Mouse (Mus musculus): ENCODE measurements around the gene Chrnb2.
"Not testable (repeated sequence)": the region's sequence is repeated elsewhere in the genome, so short reads cannot be mapped to it uniquely, and the experiment has no call there.

Chrnb2 gene

DNA sequence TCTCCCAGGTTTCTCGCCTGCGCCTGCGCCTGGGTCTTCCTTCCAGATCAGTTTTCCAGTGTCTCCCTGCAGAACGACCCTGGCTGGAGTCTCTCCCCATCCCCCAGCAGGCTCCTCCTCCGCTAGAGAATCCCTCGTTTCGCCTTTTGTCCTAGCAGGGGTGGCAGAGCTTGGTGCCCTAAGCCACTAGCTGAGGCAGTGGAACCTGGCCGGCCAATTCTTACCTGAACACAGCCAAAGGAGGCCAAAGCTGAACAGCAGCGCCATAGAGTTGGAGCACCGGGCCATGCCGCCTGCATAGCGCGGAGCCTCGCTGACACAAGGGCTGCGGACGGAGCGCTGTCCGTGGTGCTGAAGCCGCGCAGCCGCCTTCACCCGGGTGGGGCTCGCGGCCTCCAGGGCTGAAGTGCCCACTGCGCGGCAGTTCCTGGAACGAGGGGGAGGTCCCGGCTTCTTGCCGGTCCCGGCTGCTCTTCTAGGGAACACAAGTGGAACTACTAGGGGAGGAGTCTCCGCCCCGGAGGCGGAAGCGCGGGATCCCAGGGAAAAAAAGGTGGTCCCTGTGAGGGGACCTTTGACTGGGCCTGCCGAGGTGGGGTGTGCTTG, at the start of gene Chrnb2:
Gene Chrnb2, minus strand, starts transcription at position 514 of the 606 bp plus-strand sequence.
- DNase-seq (ENCODE audit: low read depth), result peak; percentile 67

- no peak for DNase-seq (ENCODE audit: low read depth)
Measured at GRCm38 (mm10) chr3:89814051-89814450, 49.6 kb upstream of the Chrnb2 start.

- no peak for DNase-seq (ENCODE audit: low read depth)
Measured at GRCm38 (mm10) chr3:89812166-89812565, 47.7 kb upstream of the Chrnb2 start.

- DNase-seq (ENCODE audit: low read depth), result no peak
Measured at GRCm38 (mm10) chr3:89810841-89811240, 46.4 kb upstream of the Chrnb2 start.

- DNase-seq (ENCODE audit: low read depth), result no peak
Measured at GRCm38 (mm10) chr3:89808638-89809037, 44.2 kb upstream of the Chrnb2 start.

GRCm38 (mm10) chr3:89807881-89808280, 43.4 kb upstream of the Chrnb2 start:
- DNase-seq (ENCODE audit: low read depth), result no peak

- no peak for DNase-seq (ENCODE audit: low read depth)
Measured at GRCm38 (mm10) chr3:89807171-89807570, 42.7 kb upstream of the Chrnb2 start.

GRCm38 (mm10) chr3:89806751-89807150, 42.3 kb upstream of the Chrnb2 start:
- no peak for DNase-seq (ENCODE audit: low read depth)

DNA sequence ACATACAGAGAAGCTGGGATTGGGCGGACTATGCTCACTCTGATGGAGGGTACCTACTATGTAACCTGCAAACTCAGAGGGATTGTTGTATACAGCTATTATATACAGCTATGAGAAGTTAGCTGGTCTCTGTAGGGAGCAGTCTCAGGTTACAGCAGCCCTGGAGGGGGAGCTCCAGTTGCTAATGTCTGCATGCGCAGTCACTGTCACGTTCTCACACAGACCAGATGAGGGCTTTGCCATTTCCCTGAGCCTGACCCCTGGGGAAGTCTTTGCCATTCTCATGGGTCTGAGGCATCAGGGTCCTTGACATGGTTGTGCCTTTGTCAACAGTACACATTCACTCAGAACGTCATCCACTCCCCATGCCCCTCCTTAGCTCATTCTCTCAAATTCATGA, 40.7 kb upstream of the Chrnb2 start:
- no peak for DNase-seq (ENCODE audit: low read depth)

DNA sequence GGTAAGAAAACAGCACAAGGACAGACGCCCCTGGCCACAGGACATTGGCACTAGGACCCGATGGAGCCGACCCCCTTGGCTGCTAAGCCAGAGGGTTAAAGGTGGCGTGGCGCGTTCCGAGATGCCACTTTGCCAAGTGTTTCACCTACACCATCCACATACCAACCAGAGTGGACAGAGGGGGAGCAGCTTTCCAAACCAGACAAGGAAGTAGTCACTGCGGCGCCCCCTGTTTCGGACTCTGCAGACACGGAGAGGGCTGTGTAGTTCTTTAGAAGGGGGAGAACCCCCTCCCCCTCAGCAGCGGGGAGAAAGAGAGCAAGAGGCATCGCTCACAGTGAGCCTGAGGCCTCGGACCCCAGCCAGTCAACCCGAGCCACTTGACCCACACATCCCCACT, 38.4 kb upstream of the Chrnb2 start:
- no peak for DNase-seq (ENCODE audit: low read depth)

DNA sequence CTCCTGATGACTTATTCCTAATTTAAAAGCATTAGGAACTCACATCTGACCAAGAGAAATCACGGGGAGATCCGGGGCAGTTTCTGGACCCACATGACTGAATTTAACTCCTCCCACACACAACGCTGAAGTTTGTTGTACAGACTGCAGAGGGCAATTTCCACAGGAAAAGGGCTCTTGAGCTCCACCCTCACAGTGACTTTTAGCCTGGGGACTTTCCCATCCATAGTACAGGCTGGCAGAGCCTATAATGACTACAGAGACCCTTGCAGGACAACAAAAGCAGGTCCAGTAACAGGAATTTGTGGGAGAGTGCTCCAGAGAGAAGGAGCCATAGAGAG, 37.0 kb upstream of the Chrnb2 start:
- no peak for DNase-seq (ENCODE audit: low read depth)

DNA sequence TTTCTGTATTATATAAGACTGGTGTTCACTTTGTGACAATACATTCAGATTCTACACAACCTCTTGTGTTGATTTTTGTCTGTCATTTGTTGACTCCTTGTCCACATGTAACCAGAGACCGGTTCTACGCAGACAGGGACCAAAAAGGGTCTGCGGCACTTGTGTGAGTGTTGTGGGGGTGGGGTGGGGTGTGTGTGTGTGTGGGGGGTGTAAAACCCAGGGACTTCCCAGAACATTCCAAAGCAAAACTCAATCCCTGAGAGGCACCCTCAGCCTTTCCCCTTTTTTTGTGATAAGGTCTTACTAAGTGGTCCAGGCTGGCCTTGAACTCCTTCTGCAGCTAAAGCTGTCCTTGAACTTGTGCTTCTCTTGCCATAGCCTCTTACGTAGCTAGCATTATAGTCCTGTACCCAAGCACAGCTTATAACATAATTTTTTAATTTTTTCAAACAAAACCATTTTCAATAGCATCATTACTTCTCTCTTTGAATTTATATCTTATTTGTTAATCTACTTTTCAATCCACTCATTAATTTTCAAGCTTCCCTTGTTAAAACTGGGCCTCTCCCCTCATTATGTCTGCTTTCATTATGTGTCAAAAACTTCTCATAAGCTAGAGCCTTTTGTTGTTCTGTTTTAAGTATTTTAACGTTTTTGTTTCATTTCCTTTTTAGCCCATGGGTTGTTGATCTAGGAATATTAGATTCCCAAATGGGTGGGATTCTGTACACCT, 36.5 kb upstream of the Chrnb2 start:
- DNase-seq (ENCODE audit: low read depth), result no peak

GRCm38 (mm10) chr3:89800078-89800477, 35.6 kb upstream of the Chrnb2 start:
- not testable (repeated sequence) for DNase-seq (ENCODE audit: low read depth)

DNA sequence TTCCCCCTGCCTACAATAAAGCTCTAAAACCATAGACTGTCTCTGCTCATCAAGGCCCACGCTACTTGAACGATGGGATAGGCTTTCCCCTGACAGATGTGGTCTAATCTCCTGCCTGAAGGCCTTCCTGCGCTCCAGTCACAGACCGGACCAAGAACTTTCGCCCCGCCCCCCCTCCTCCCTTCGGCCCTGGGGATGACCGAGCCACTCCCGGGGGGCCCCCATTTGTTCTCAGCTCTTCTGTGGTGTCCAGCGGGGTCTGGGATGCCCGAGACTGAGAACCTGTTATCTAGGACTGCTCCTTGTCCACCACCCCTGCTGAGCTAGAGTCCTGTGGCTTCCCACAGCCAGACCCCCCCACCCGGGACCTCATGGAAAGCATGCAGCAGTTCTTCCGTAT, 35.0 kb upstream of the Chrnb2 start:
- no peak for DNase-seq (ENCODE audit: low read depth)

GRCm38 (mm10) chr3:89798518-89798917, 34.1 kb upstream of the Chrnb2 start:
- DNase-seq (ENCODE audit: low read depth), result no peak

DNA sequence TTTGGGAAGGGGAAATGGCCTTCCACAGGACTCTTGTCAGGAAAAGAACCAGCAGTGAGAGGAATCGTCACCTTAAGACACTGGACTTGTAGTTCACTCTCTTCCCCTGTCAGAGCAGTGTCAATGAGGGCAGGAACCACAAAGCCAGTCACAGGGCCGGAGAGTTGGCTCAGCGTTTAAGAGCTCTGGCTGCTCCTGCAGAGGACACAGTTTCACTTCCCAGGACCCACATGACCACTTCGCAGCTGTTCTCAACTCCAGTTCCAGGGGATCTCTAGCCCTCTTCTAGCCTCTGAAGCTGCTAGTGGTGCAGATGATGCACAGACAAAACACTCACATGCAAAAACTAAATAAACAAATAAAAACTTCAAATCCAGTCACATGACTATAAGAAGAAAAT, 31.9 kb upstream of the Chrnb2 start:
- no peak for DNase-seq (ENCODE audit: low read depth)

DNA sequence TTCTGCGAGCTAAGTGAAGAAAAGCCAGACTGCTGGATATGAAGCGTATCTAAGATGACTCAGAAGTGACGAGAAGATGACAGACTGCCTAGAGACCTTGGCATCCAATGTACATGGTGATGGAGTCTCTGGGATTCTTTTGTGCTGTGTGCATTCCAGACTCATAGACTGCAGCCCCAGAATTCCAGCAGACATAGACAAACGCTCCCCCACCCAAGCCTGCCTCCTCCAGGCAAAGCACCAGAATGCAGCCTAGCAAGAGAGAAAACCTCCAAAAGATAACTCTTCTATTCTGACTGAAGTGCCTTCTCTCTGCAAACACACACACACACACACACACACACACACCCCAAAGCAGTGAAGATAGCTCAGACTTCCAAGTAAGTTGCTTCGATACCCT, 31.3 kb upstream of the Chrnb2 start:
- DNase-seq (ENCODE audit: low read depth), result no peak

- DNase-seq (ENCODE audit: low read depth), result no peak
Measured at GRCm38 (mm10) chr3:89794616-89795015, 30.2 kb upstream of the Chrnb2 start.

GRCm38 (mm10) chr3:89788680-89789352, 24.4 kb upstream of the Chrnb2 start:
- no peak for DNase-seq (ENCODE audit: low read depth)

- DNase-seq (ENCODE audit: low read depth), result no peak
Measured at GRCm38 (mm10) chr3:89786275-89786674, 21.8 kb upstream of the Chrnb2 start.

- DNase-seq (ENCODE audit: low read depth), result no peak
Measured at GRCm38 (mm10) chr3:89784991-89785753, 20.7 kb upstream of the Chrnb2 start.

- no peak for DNase-seq (ENCODE audit: low read depth)
Measured at GRCm38 (mm10) chr3:89781640-89782039, 17.2 kb upstream of the Chrnb2 start.

DNA sequence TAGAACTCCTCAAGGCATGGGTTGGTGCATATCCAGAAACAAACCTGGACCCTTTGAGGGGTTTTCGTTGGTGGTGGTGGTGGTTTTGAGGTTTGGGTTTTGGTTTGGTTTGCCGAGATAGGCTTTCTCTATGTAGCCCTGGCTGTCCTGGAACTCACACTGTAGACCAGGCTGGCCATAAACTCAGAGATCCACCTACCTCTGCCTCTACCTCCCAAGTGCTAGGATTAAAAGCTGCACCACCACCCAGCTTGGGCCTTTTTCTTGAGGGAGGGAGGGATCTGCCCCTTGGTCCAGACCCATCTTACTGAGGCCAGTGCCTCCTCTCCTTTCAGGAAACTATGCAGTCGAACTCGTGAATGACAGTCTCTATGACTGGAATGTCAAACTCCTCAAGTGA, 15.7 kb upstream of the Chrnb2 start:
- DNase-seq (ENCODE audit: low read depth), result no peak
